Comparison of ENCODE assay signal across 8 mouse cellular contexts in the genomic region with DNA sequence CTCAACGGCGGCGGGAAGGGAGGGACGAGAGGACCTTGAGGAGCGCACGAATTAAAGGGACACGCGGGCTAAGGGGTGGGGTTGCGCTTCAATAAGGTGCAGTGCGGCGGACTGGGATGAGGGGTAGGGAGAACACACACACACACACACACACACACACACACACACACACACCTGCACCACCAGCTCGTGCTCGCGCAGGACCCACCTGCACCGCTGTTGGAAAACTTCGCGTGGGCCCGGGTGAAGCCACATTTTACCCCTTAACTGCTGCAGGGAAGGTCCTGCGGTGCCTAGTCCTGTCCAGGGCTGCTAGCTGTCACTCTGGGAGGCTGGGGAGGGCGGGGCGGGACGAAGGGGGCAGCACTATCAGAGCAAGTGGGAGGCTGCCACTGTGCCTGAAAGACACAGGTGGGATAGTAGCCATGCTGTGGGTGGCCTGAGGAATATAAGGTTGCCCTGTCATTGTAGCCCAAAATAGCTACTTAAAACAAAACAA. TPM values are rescaled to one million over a fixed set of nuclear protein-coding genes. Genes with fewer than 3 reads are reported as not detected.
DNase-seq lines count a peak whose midpoint lies in the region; ATAC-seq and TF ChIP-seq lines count a peak whose summit lies in the region.

A gene (minus strand): TSS at position 321 of the 499 bp plus-strand sequence.

- no peaks in the 10 kb centered on the region for H3K4me1 ChIP-seq in hindbrain, embryonic 11.5 days (replicated peaks; ENCODE audit: control insufficient read depth, insufficient read depth, low read length)
- H3K4me1 ChIP-seq in liver, embryonic 11.5 days (replicated peaks; ENCODE audit: control insufficient read depth, insufficient read depth, low read length): no peaks in the 10 kb centered on the region
- H3K4me1 ChIP-seq in stomach, postnatal 0 days (replicated peaks; ENCODE audit: control insufficient read depth, insufficient read depth): no peaks in the 10 kb centered on the region

- H3K4me3 ChIP-seq in hindbrain, embryonic 11.5 days (ENCODE audit: low read depth, low read length): peak within 1 kb of the TSS; percentile 61
- H3K4me3 ChIP-seq in liver, embryonic 11.5 days (ENCODE audit: low read depth, low read length): peak within 1 kb of the TSS; percentile 73
- H3K4me3 ChIP-seq in stomach, postnatal 0 days (ENCODE audit: low read depth, low read length): peak within 1 kb of the TSS; percentile 72

- DNase-seq in embryo, embryonic 10.5 days (ENCODE audit: low spot score): peak; percentile 23
- no peak for DNase-seq in embryo, embryonic 9.5 days (ENCODE audit: extremely low spot score)
- no peak for DNase-seq in urinary bladder, adult 2 months (ENCODE audit: low spot score)
- no peak for DNase-seq in urinary bladder, postnatal 14 days (ENCODE audit: low spot score)
- no peak for DNase-seq in hindbrain, embryonic 11.5 days (ENCODE audit: low spot score)
- DNase-seq in liver, embryonic 11.5 days (ENCODE audit: low spot score): no peak
- DNase-seq in stomach, postnatal 0 days (ENCODE audit: low spot score): no peak
- DNase-seq in kidney, adult 8-10 months: no peak

- 2% methylated on average over 21 of the region's 22 CpGs for WGBS in hindbrain, embryonic 11.5 days
- WGBS in liver, embryonic 11.5 days: 2% methylated on average over 22 of the region's 22 CpGs
- 3% methylated on average over 21 of the region's 22 CpGs for WGBS in stomach, postnatal 0 days

- no peak for TF ChIP-seq EP300 in stomach, postnatal 0 days (optimal IDR thresholded peaks at IDR 0.05)

- no peaks in the 10 kb centered on the region for H3K9me3 ChIP-seq in hindbrain, embryonic 11.5 days (ENCODE audit: control insufficient read depth, low read length)
- H3K9me3 ChIP-seq in liver, embryonic 11.5 days (ENCODE audit: control insufficient read depth, low read length): no peaks in the 10 kb centered on the region
- no peaks in the 10 kb centered on the region for H3K9me3 ChIP-seq in stomach, postnatal 0 days (ENCODE audit: control insufficient read depth, low read length)

- H3K9ac ChIP-seq in hindbrain, embryonic 11.5 days (ENCODE audit: low read depth, low read length): peak within 1 kb of the TSS; percentile 80
- peak within 1 kb of the TSS; percentile 77 for H3K9ac ChIP-seq in liver, embryonic 11.5 days (ENCODE audit: low read depth, low read length)
- H3K9ac ChIP-seq in stomach, postnatal 0 days (ENCODE audit: low read length): peak within 1 kb of the TSS; percentile 88

- no peaks in the 10 kb centered on the region for H3K36me3 ChIP-seq in hindbrain, embryonic 11.5 days (ENCODE audit: control insufficient read depth, insufficient read depth, low read length)
- no peaks in the 10 kb centered on the region for H3K36me3 ChIP-seq in liver, embryonic 11.5 days (ENCODE audit: control insufficient read depth, insufficient read depth, low read length)
- no peaks in the 10 kb centered on the region for H3K36me3 ChIP-seq in stomach, postnatal 0 days (ENCODE audit: control insufficient read depth, insufficient read depth, low read length)

- peak; percentile 77 for ATAC-seq in hindbrain, embryonic 11.5 days (ENCODE audit: low FRiP score)
- peak; percentile 81 for ATAC-seq in liver, embryonic 11.5 days (replicated peaks; ENCODE audit: low FRiP score)
- peak; percentile 64 for ATAC-seq in stomach, postnatal 0 days (ENCODE audit: low FRiP score, low TSS enrichment)

- peak within 1 kb of the TSS; percentile 57 for H3K4me2 ChIP-seq in hindbrain, embryonic 11.5 days (replicated peaks; ENCODE audit: low read depth, low read length)
- peak within 1 kb of the TSS; percentile 81 for H3K4me2 ChIP-seq in liver, embryonic 11.5 days
- peak within 1 kb of the TSS; percentile 73 for H3K4me2 ChIP-seq in stomach, postnatal 0 days (replicated peaks; ENCODE audit: low read depth)

- TF ChIP-seq CTCF in stomach, postnatal 0 days (IDR thresholded peaks at IDR 0.05; ENCODE audit: low read depth): no peak

- no peaks in the 10 kb centered on the region for H3K27me3 ChIP-seq in hindbrain, embryonic 11.5 days (ENCODE audit: control insufficient read depth, insufficient read depth, low read length)
- H3K27me3 ChIP-seq in liver, embryonic 11.5 days (replicated peaks; ENCODE audit: control insufficient read depth, insufficient read depth, low read length): no peaks in the 10 kb centered on the region
- no peaks in the 10 kb centered on the region for H3K27me3 ChIP-seq in stomach, postnatal 0 days (ENCODE audit: control insufficient read depth, insufficient read depth, low read length)

- H3K27ac ChIP-seq in hindbrain, embryonic 11.5 days (ENCODE audit: low read depth, low read length): peak within 1 kb of the TSS; percentile 39; the same call in 1 of the 2 replicates
- H3K27ac ChIP-seq in liver, embryonic 11.5 days (ENCODE audit: low read depth, low read length): peak within 1 kb of the TSS; percentile 55
- peak within 1 kb of the TSS; percentile 93 for H3K27ac ChIP-seq in stomach, postnatal 0 days (replicated peaks)

RNA-seq across cellular contexts. Expression of the gene that starts here (rescaled TPM):
- polyA plus RNA-seq in urinary bladder, adult 2 months (2012; rRNA removed): 53.8 and 58.2 TPM in 2 replicates
- 52.5 and 61.7 TPM in 2 replicates for polyA plus RNA-seq in hindbrain, embryonic 11.5 days (2014; fragmentation: Nextera tagmentation; extraction: Ambion mirVana)
- polyA plus RNA-seq in liver, embryonic 11.5 days (2014; fragmentation: Nextera tagmentation; extraction: Ambion mirVana): 16.8 and 17.1 TPM in 2 replicates
- 61.5 and 70.8 TPM in 2 replicates for polyA plus RNA-seq in stomach, postnatal 0 days (2015; fragmentation: Nextera tagmentation; extraction: Ambion mirVana)

Comparison
In these comparisons a context has a peak if more than half of its experiments do, and no peak if none do; other contexts are left out.
1. H3K27ac ChIP-seq: peak in every context shown above with its lines; median percentile 93 in stomach, postnatal 0 days; 55 in liver, embryonic 11.5 days; 39 in hindbrain, embryonic 11.5 days.